Mouse (Mus musculus) gastrocnemius, postnatal 4 days (tissue): ENCODE measurements around the gene Bmyc. TPM values are rescaled to one million over a fixed set of nuclear protein-coding genes. Genes with fewer than 3 reads are reported as not detected.
"Not testable (repeated sequence)": the region's sequence is repeated elsewhere in the genome, so short reads cannot be mapped to it uniquely, and the experiment has no call there.

Experiments
- DNase-seq, 2 experiments: peaks; one replicate each; pipeline ENCODE4 v3.0.0; 2021 to 2022; ENCODE audit warnings: low spot score in 2 of 2, mixed read lengths in 2 of 2
- total RNA-seq, 2 experiments: library from RNA; stranded (reverse); gene quantifications; 2 replicates each; pipeline ENCODE4 v1.2.3; 2021

Bmyc gene
- total RNA-seq, 2 experiments from 2014 or later, result 21.5 to 25.6 TPM

DNA sequence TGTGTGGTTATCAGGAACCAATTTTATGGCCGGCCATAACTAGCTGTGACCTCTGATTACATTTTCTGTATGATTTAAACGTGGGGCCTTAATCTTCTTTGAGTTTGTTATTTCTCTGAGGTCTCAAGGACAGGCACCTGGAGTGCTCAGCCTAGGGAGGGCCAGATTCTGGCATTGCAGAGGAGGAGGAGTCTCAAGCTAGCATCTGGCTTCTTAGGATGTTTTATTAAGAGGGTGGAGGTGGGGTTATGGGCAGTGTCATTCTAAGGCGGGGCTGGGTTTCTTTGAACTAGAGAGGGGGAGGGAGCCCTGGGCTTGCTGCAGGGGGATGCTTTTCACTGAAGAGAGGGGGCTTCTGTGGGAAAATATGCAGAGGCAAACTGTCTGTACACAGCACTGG lies 5.1 kb downstream of the Bmyc start:
- DNase-seq, result not testable (repeated sequence)

DNA sequence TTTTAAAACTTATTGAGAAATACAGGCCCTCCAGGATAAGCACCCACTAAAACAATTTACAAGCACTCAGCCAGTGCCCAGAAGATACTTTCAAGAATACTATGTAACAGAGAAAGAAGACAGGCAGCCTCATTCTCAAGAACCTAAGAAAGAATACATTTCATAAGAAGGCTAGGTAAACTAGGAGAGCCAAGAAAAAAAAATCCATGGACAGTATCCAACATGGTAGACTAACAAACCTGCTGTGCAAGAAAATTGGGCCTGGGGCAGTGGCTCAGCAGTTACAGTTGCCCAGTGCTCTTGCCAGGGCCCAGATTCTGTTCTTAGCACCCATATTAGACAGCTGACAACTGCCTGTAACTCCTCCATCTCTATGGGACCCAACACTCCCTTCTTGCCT lies 10.7 kb downstream of the Bmyc start:
- DNase-seq, result no peak

DNA sequence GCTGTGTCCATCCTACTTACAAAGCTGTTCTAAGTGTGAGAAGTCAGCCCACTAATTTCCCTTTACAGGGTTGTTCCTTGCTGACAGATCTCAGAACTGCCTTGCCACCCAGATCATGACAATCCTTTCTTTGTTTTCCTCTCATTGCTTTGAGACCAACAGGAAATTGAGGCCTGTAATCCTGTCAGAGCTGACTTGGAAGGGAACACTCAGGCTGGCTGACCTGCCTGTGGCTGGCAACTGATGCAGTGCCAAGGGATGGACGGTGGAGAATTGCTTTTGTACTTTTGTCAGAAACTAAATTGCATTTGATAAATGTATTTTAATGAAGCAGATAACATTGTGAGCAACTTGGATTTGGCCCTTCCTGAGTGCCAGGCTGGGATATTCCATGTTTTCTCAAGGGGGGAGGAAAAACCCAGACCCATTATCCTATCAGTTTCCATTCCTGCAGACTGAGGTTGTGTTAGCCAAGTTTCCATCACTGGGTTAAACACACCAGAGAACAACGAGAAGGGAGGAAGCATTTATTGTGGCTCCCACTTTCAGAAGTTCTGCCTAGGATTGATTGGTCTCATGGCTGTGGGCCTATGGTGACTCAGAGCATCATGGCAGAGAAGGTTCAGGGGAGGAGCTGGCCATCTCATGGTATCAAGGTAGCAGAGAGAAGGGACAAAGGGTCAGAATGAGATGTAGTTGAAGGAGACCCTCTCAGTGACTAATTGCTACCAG lies 26.8 kb downstream of the Bmyc start:
- DNase-seq, result peak in 1 of 2 experiments; percentile 3

DNA sequence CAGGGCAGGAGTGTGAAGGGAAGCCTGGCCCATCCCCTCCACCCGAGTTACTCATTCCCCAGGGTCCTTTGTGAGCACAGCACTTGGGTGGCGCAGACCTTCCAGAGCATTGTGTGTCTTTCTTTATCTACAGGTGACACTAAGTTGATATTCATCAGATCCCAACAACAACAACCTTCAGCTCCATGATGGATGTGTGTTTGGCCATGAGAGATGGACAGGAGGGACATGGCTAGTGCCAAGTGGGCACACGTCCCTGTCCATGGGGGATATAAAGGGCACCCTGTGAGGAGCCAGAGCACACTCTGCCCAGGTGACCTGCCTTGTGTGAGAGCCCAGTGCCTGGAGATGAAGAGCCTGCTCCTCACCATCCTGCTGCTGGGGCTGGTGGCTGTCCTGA lies 30.2 kb downstream of the Bmyc start, which contains the start of gene Obp2b:
Obp2b (plus strand) TSS at position 301 of the 400 bp plus-strand sequence.
- DNase-seq, result not testable (repeated sequence)

DNA sequence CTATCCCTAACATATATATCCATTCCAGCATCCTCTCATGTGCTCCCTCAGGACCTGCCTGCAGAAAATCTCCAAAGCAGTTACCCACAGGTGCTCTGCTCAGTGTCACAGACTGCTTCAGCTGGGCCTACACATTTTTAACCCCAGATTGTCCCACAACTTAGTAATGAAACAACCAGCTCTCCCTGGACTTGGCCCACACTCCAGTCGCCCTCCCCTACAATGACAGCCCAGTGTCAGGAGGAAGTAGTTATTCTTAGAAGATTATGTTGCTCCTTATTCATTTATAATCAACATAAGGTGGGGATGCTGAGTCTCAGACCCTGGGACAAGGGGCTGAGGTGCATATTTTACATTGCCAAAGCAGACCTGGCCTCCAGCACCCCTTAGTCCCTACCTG lies 35.1 kb downstream of the Bmyc start:
- no peak for DNase-seq

DNA sequence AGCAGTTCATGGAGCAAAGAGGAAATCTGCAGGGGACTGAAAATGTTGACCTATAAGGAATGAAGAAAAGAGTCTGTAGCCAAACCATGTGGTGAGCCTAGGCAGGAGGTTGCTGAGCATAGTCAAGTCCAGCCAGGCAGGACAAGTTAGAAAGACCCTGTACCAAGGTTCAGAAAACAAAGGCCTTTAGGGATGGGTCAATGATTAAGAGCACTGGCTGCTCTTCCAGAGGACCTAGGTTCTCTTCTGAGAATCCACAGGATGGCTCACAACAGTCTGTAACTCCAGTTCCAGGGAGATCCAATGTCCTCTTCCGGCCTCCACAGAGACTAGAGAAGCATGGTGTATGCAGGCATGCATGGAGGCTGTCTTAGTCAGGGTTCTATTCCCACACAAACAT lies 47.7 kb downstream of the Bmyc start:
- no peak for DNase-seq

Other genes starting within 250 kb of the Bmyc start
- under 1 TPM in 1 of 2 experiments, not detected in 1; 0.34 TPM for gene Clic3, start 249.9 kb upstream of the Bmyc start, total RNA-seq
- gene Paxx, start 245.6 kb upstream of the Bmyc start, total RNA-seq, result 10 to 100 TPM; 40.0 to 45.9 TPM
- gene Ptgds, start 236.7 kb upstream of the Bmyc start, total RNA-seq, result 1 to 10 TPM; 2.9 to 3.9 TPM
- gene Lcn12, start 212.8 kb upstream of the Bmyc start, total RNA-seq, result not detected
- 10 to 100 TPM; 62.5 to 71.4 TPM for gene Fbxw5, start 206.0 kb upstream of the Bmyc start, total RNA-seq
- 1 to 10 TPM in 1 of 2 experiments, under 1 TPM in 1; 0.74 to 1.2 TPM for gene C8g, start 205.0 kb upstream of the Bmyc start, total RNA-seq
- gene Traf2, start 159.8 kb upstream of the Bmyc start, total RNA-seq, result 10 to 100 TPM; 15.7 to 16.5 TPM
- 100 to 1,000 TPM; 173 to 196 TPM for gene Edf1, start 148.9 kb upstream of the Bmyc start, total RNA-seq
- gene Mamdc4, start 131.9 kb upstream of the Bmyc start, total RNA-seq, result 1 to 10 TPM; 2.3 to 2.5 TPM
- gene Phpt1, start 131.5 kb upstream of the Bmyc start, total RNA-seq, result 10 to 100 TPM; 43.0 to 44.8 TPM
- under 1 TPM; 0.07 to 0.08 TPM for gene Ajm1, start 125.0 kb upstream of the Bmyc start, total RNA-seq
- 10 to 100 TPM; 59.3 to 65.0 TPM for gene Rabl6, start 98.2 kb upstream of the Bmyc start, total RNA-seq
- not detected for gene Ccdc183, start 89.1 kb upstream of the Bmyc start, total RNA-seq
- gene Tmem141, start 84.7 kb upstream of the Bmyc start, total RNA-seq, result 10 to 100 TPM; 11.7 to 18.6 TPM
- gene Fcna, start 78.7 kb upstream of the Bmyc start, total RNA-seq, result 10 to 100 TPM in 1 of 2 experiments, 1 to 10 TPM in 1; 9.7 to 14.3 TPM
- 1 to 10 TPM; 1.2 to 2.5 TPM for gene Lcn8, start 53.6 kb upstream of the Bmyc start, total RNA-seq
- not detected for gene Lcn5, start 48.8 kb upstream of the Bmyc start, total RNA-seq
- gene Lcn6, start 30.0 kb upstream of the Bmyc start, total RNA-seq, result not detected
- gene Lcn10, start 24.0 kb upstream of the Bmyc start, total RNA-seq, result not detected
- not detected for gene Obp2a, start 6.7 kb upstream of the Bmyc start, total RNA-seq
- not detected for gene Obp2b, start 30.3 kb downstream of the Bmyc start, total RNA-seq
- not detected for gene Lcn3, start 58.8 kb downstream of the Bmyc start, total RNA-seq
- gene Lcn11, start 70.3 kb downstream of the Bmyc start, total RNA-seq, result not detected
- gene Gm13539, start 75.5 kb downstream of the Bmyc start, total RNA-seq, result not detected
- gene Glt6d1, start 109.1 kb downstream of the Bmyc start, total RNA-seq, result not detected
- gene Lcn9, start 116.4 kb downstream of the Bmyc start, total RNA-seq, result not detected
- gene Sohlh1, start 140.5 kb downstream of the Bmyc start, total RNA-seq, result not detected
- gene Kcnt1, start 157.0 kb downstream of the Bmyc start, total RNA-seq, result under 1 TPM; 0.16 to 0.49 TPM